Mouse (Mus musculus): ENCODE results near the gene Ttbk2. TPM values are rescaled to one million over a fixed set of nuclear protein-coding genes. Genes with fewer than 3 reads are reported as not detected.

Gene Ttbk2
- 14.0 and 15.2 TPM in 2 replicates for polyA plus RNA-seq (2016; fragmentation: Nextera tagmentation; extraction: Ambion mirVana)

- peak within 1 kb of the TSS; percentile 88 for H3K9ac ChIP-seq
- WGBS, result under 1% methylated on average over 39 of the region's 39 CpGs
- peak within 1 kb of the TSS; percentile 91 for H3K27ac ChIP-seq
- H3K4me2 ChIP-seq (replicated peaks), result peak within 1 kb of the TSS; percentile 70
- H3K9me3 ChIP-seq (replicated peaks), result no peaks in the 10 kb centered on the region
- H3K4me3 ChIP-seq, result peak within 1 kb of the TSS; percentile 88
- H3K27me3 ChIP-seq, result no peaks in the 10 kb centered on the region
- peak; percentile 100 for ATAC-seq (ENCODE audit: low FRiP score)
- H3K4me1 ChIP-seq, result peaks cover 7% of the 10 kb centered on the region; the same call in 1 of the 2 replicates
- H3K36me3 ChIP-seq, result no peaks in the 10 kb centered on the region
These were observed at the start of gene Ttbk2 for GRCm38 (mm10) chr2:120850424-120851082. Ttbk2 (minus strand) TSS chr2:120850604.

DNA sequence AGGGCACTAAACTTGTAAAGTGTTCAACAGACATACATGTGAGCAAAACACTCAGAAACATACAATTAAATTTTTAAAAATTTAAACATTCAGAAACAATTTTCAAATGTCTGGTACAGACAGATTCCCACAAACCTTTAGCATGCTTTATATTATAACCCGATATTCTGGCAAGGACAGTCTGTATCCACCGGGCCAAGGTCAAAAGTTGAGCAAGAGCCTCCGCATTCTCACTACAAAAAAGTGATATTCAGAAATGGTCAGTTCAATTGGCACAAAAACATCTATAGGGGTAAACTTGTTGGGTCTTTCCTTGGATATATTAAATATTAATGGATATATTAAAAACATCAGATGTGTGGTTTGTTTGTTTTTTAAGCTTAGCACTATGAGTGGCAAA, 46.0 kb upstream of the Ttbk2 start:
- ATAC-seq (ENCODE audit: low FRiP score), result no peak
- Histone ChIP-seq H3K4me2 (replicated peaks) (no peak overlapping the region), H3K27me3 (no peaks in the 10 kb centered on the region), H3K9ac (no peak overlapping the region), H3K4me1 (no peaks in the 10 kb centered on the region), H3K36me3 (peaks cover 63% of the 10 kb centered on the region), H3K4me3 (no peak overlapping the region), H3K9me3 (replicated peaks) (no peaks in the 10 kb centered on the region), H3K27ac (no peak overlapping the region)
- whole genome bisulfite sequencing, result 94% methylated on average over 3 of the region's 3 CpGs

DNA sequence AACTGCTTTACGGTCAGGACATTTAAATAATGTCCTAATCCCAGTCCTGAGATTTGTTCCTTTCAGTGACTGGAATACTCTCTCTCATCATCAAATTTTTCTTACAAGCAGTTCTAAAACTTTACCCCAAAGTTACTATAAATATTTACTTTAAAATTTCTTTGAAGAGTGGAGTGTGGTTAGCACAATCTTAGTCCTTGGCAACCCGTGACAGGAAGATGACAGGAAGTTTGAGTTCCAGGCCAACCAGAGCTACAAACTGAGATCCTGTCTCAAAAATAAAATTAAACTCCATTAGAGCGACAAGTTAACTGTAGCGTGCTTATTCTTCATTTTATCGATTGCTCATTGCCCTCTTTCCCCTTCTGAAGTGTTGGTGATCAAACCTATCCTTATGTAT, 37.2 kb upstream of the Ttbk2 start:
- Histone ChIP-seq H3K4me2 (replicated peaks) (no peak overlapping the region), H3K27ac (no peak overlapping the region), H3K9me3 (replicated peaks) (no peaks in the 10 kb centered on the region), H3K4me1 (no peaks in the 10 kb centered on the region), H3K27me3 (no peaks in the 10 kb centered on the region), H3K9ac (no peak overlapping the region), H3K4me3 (no peak overlapping the region), H3K36me3 (peaks cover 48% of the 10 kb centered on the region)
- ATAC-seq (ENCODE audit: low FRiP score), result no peak
- 92% methylated on average over 5 of the region's 5 CpGs for WGBS

GRCm38 (mm10) chr2:120873192-120873591, 22.8 kb upstream of the Ttbk2 start:
- Histone ChIP-seq H3K36me3 (peaks cover 61% of the 10 kb centered on the region), H3K9ac (no peak overlapping the region)
- WGBS, result 84% methylated on average over 2 of the region's 2 CpGs

DNA sequence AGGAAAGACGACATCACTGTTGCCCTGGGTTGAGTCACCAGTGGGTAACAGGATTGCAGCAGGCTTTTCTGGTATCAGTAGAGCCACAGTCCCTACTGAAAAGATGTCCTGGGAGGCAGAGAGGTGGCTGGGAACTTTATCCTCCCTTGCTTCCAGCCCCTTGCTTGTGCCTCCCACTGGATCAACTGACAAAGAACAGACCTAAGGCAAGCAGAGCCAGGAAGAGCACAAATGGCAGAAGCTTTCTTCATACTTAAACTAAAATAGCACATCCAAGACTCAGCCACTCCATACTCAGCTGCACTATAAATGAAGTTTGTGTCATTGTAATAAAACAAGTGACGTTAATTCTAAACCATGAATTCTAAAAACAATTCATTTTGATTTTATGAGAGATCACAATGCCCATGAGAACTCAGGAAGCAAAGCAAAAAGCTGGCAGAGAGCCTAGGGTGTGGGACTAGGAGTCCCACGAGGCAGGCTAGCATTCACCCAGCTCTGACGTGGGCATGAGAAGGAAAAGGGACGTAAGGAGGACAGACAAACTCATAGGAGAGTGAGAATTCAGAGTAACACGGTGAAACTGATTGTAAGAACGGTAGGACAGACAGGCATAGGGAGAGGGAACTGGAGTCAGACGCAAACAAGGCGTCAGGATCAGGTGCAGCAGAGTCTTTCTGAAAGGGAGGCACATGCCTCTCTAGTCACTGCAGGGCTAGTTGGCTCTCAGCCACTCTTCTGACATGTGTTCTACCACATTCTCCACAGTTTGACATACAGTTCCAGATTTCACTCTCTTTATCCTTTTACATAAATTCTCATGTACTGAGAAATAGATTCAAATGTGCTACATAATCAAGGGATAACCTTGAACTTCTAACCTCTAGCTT, 21.3 kb upstream of the Ttbk2 start:
- H3K9ac ChIP-seq, result no peak overlapping the region
- no peaks in the 10 kb centered on the region for H3K27me3 ChIP-seq
- no peak overlapping the region for H3K4me3 ChIP-seq
- H3K9me3 ChIP-seq (replicated peaks), result no peaks in the 10 kb centered on the region
- no peaks in the 10 kb centered on the region for H3K4me1 ChIP-seq
- WGBS, result 86% methylated on average over 9 of the region's 9 CpGs
- no peak overlapping the region for H3K4me2 ChIP-seq (replicated peaks)
- H3K36me3 ChIP-seq, result peaks cover 60% of the 10 kb centered on the region
- ATAC-seq (ENCODE audit: low FRiP score), result no peak
- no peak overlapping the region for H3K27ac ChIP-seq

More at GRCm38 (mm10) chr2:120873192-120873591, 22.8 kb upstream of the Ttbk2 start:
- Histone ChIP-seq H3K4me2 (replicated peaks) (no peak overlapping the region), H3K27me3 (no peaks in the 10 kb centered on the region), H3K9me3 (replicated peaks) (no peaks in the 10 kb centered on the region), H3K4me3 (no peak overlapping the region), H3K27ac (no peak overlapping the region), H3K4me1 (no peaks in the 10 kb centered on the region)
- ATAC-seq (ENCODE audit: low FRiP score), result no peak

- H3K4me1 ChIP-seq, result no peaks in the 10 kb centered on the region
- 90% methylated on average over 5 of the region's 5 CpGs for WGBS
- no peaks in the 10 kb centered on the region for H3K27me3 ChIP-seq
- no peaks in the 10 kb centered on the region for H3K9me3 ChIP-seq (replicated peaks)
- no peak overlapping the region for H3K4me3 ChIP-seq
- no peak overlapping the region for H3K27ac ChIP-seq
- ATAC-seq (ENCODE audit: low FRiP score), result no peak
- H3K9ac ChIP-seq, result no peak overlapping the region
- H3K4me2 ChIP-seq (replicated peaks), result no peak overlapping the region
- peaks cover 52% of the 10 kb centered on the region for H3K36me3 ChIP-seq
These were observed 16.9 kb upstream of the Ttbk2 start for GRCm38 (mm10) chr2:120867336-120867735.

DNA sequence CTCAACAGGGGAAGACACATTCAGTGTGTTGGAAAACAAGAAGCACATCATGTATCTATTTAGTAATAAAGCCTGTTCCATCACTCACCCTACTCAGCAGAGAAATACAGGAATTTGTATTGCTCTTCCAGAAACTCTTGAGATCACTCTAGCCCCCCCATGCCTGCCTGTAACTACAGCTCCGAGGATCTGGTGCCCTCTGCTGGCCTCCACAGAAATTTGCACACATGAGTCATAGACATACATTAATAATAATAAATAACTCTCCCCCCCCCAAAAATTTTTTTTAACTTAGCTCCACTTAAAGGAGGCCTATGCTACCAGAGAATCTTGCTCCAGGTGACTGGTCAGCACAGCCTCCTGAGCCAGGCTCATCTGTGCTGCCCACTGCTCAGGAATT, 16.2 kb upstream of the Ttbk2 start:
- no peak overlapping the region for H3K4me2 ChIP-seq (replicated peaks)
- no peaks in the 10 kb centered on the region for H3K9me3 ChIP-seq (replicated peaks)
- H3K36me3 ChIP-seq, result peaks cover 53% of the 10 kb centered on the region
- H3K4me1 ChIP-seq, result no peaks in the 10 kb centered on the region
- no peaks in the 10 kb centered on the region for H3K27me3 ChIP-seq
- WGBS, result 36% methylated on average over 1 of the region's 1 CpGs
- no peak overlapping the region for H3K27ac ChIP-seq
- no peak overlapping the region for H3K9ac ChIP-seq
- ATAC-seq (ENCODE audit: low FRiP score), result no peak
- no peak overlapping the region for H3K4me3 ChIP-seq

DNA sequence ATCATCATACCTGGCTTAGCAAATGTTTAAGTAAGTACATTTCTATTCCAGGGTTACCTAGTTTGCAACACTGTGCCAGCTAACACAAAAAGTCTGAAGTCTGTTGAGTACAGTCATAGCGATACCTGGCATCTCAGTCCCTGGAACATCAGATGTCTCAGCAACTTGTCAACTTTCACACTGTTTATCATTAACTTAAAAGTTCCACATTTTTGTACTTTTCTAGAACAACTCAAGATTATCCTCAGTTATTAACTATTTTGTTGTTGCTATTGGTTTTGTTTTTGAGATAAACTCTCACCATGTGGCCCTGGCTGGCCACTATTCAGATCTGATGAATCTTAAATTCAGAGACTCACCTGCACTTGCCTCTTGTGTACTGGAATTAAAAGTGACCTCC, 13.0 kb upstream of the Ttbk2 start:
- ATAC-seq (ENCODE audit: low FRiP score), result no peak
- WGBS, result 97% methylated on average over 1 of the region's 1 CpGs
- Histone ChIP-seq H3K36me3 (peaks cover 51% of the 10 kb centered on the region), H3K27me3 (no peaks in the 10 kb centered on the region), H3K4me2 (replicated peaks) (no peak overlapping the region), H3K9ac (no peak overlapping the region), H3K27ac (no peak overlapping the region), H3K4me1 (no peaks in the 10 kb centered on the region), H3K9me3 (replicated peaks) (no peaks in the 10 kb centered on the region), H3K4me3 (no peak overlapping the region)

GRCm38 (mm10) chr2:120860699-120861098, 10.3 kb upstream of the Ttbk2 start:
- ATAC-seq (ENCODE audit: low FRiP score), result no peak
- no peak overlapping the region for H3K4me3 ChIP-seq
- no peaks in the 10 kb centered on the region for H3K27me3 ChIP-seq
- H3K4me2 ChIP-seq (replicated peaks), result no peak overlapping the region
- 89% methylated on average over 1 of the region's 1 CpGs for WGBS
- no peak overlapping the region for H3K9ac ChIP-seq
- no peak overlapping the region for H3K27ac ChIP-seq
- H3K4me1 ChIP-seq, result no peaks in the 10 kb centered on the region
- H3K9me3 ChIP-seq (replicated peaks), result no peaks in the 10 kb centered on the region
- peaks cover 40% of the 10 kb centered on the region for H3K36me3 ChIP-seq

- ATAC-seq (ENCODE audit: low FRiP score), result no peak
These were observed 7.7 kb upstream of the Ttbk2 start for GRCm38 (mm10) chr2:120858131-120858530.

GRCm38 (mm10) chr2:120853151-120853550, 2.7 kb upstream of the Ttbk2 start:
- H3K4me2 ChIP-seq (replicated peaks), result no peak overlapping the region
- ATAC-seq (ENCODE audit: low FRiP score), result no peak
- WGBS, result 75% methylated on average over 3 of the region's 3 CpGs
- no peaks in the 10 kb centered on the region for H3K27me3 ChIP-seq
- no peak overlapping the region for H3K4me3 ChIP-seq
- peaks cover 4% of the 10 kb centered on the region; the same call in 1 of the 2 replicates for H3K4me1 ChIP-seq
- H3K27ac ChIP-seq, result no peak overlapping the region
- H3K36me3 ChIP-seq, result no peaks in the 10 kb centered on the region
- no peak overlapping the region for H3K9ac ChIP-seq
- no peaks in the 10 kb centered on the region for H3K9me3 ChIP-seq (replicated peaks)

More at GRCm38 (mm10) chr2:120858131-120858530, 7.7 kb upstream of the Ttbk2 start:
- WGBS, result 93% methylated on average over 3 of the region's 3 CpGs
- Histone ChIP-seq H3K27me3 (no peaks in the 10 kb centered on the region), H3K4me1 (no peaks in the 10 kb centered on the region), H3K4me3 (no peak overlapping the region), H3K27ac (no peak overlapping the region), H3K9me3 (replicated peaks) (no peaks in the 10 kb centered on the region), H3K9ac (no peak overlapping the region), H3K4me2 (replicated peaks) (no peak overlapping the region), H3K36me3 (peaks cover 25% of the 10 kb centered on the region)

- Histone ChIP-seq H3K9ac (no peak overlapping the region), H3K4me3 (no peak overlapping the region), H3K4me2 (replicated peaks) (no peak overlapping the region), H3K27me3 (no peaks in the 10 kb centered on the region), H3K4me1 (peaks cover 7% of the 10 kb centered on the region; the same call in 1 of the 2 replicates), H3K27ac (no peak overlapping the region), H3K36me3 (no peaks in the 10 kb centered on the region), H3K9me3 (replicated peaks) (no peaks in the 10 kb centered on the region)
- no peak for ATAC-seq (ENCODE audit: low FRiP score)
- WGBS, result 68% methylated on average over 1 of the region's 1 CpGs
These were observed 2.2 kb upstream of the Ttbk2 start for GRCm38 (mm10) chr2:120852626-120853025.
